In genomic region chr1:177448121-177448561, GRCm38 (mm10) we compare ENCODE assay signal across 10 mouse cellular contexts. TPM values are rescaled to one million over a fixed set of nuclear protein-coding genes. Genes with fewer than 3 reads are reported as not detected.
DNase-seq lines count a peak whose midpoint lies in the region; ATAC-seq and TF ChIP-seq lines count a peak whose summit lies in the region.
"Had no signal": no experiment of that assay in that cellular context is flagged by ENCODE, and none has a peak within 500 bp of the region (broad histone marks: within the 10 kb centered on the region; RNA-seq: fewer than 3 reads in every experiment).

No protein-coding gene starts in this region.

- H3K9ac ChIP-seq in liver, embryonic 15.5 days = no peak overlapping the region
- peak overlapping the region; percentile 60 for H3K9ac ChIP-seq in hindbrain, embryonic 16.5 days (ENCODE audit: low read depth, low read length)
- 0 out of 2 replicates have a peak overlapping the region, but pooled peaks have one; percentile 21 for H3K9ac ChIP-seq in neural tube, embryonic 14.5 days (replicated peaks; ENCODE audit: low read depth, low read length)
- H3K9ac ChIP-seq in lung, postnatal 0 days (replicated peaks; ENCODE audit: low read depth) = no peak overlapping the region

- ATAC-seq in liver, embryonic 15.5 days (ENCODE audit: insufficient read depth) = 0 out of 2 replicates have a peak, but pooled peaks have one; percentile 3
- peak; percentile 7; the same call in 1 of the 2 replicates for ATAC-seq in hindbrain, embryonic 16.5 days
- ATAC-seq in neural tube, embryonic 14.5 days (ENCODE audit: low read depth) = 0 out of 2 replicates have a peak, but pooled peaks have one; percentile 5
- ATAC-seq in lung, postnatal 0 days = no peak
- ATAC-seq: inflammation-experienced regulatory T-cells, adult 6 months had no signal

- no peak for TF ChIP-seq EP300 in lung, postnatal 0 days (IDR thresholded peaks at IDR 0.05)

- peaks cover 24% of the 10 kb centered on the region for H3K4me1 ChIP-seq in liver, embryonic 15.5 days (replicated peaks)
- H3K4me1 ChIP-seq in embryonic facial prominence, embryonic 10.5 days = peaks cover 88% of the 10 kb centered on the region
- peaks cover 22% of the 10 kb centered on the region for H3K4me1 ChIP-seq in hindbrain, embryonic 16.5 days (ENCODE audit: control insufficient read depth, insufficient read depth, low read depth, low read length)
- peaks cover 43% of the 10 kb centered on the region for H3K4me1 ChIP-seq in neural tube, embryonic 14.5 days (ENCODE audit: control insufficient read depth, insufficient read depth, low read length)
- H3K4me1 ChIP-seq in lung, postnatal 0 days (ENCODE audit: insufficient read depth, low read depth, low read length) = peaks cover 14% of the 10 kb centered on the region

- no peak overlapping the region for H3K27ac ChIP-seq in liver, embryonic 15.5 days (replicated peaks)
- H3K27ac ChIP-seq in embryonic facial prominence, embryonic 10.5 days (replicated peaks) = peak overlapping the region; percentile 79
- peak overlapping the region; percentile 77 for H3K27ac ChIP-seq in hindbrain, embryonic 16.5 days (ENCODE audit: low read depth, low read length)
- H3K27ac ChIP-seq in neural tube, embryonic 14.5 days (ENCODE audit: low read depth, low read length) = no peak overlapping the region
- H3K27ac ChIP-seq in lung, postnatal 0 days (ENCODE audit: low read length) = no peak overlapping the region

- H3K27me3 ChIP-seq in liver, embryonic 15.5 days = no peaks in the 10 kb centered on the region
- H3K27me3 ChIP-seq in embryonic facial prominence, embryonic 10.5 days (replicated peaks; ENCODE audit: low read depth, poor library complexity, severe bottlenecking) = no peaks in the 10 kb centered on the region
- no peaks in the 10 kb centered on the region for H3K27me3 ChIP-seq in hindbrain, embryonic 16.5 days (replicated peaks; ENCODE audit: control insufficient read depth, insufficient read depth, low read length)
- H3K27me3 ChIP-seq in neural tube, embryonic 14.5 days (ENCODE audit: control insufficient read depth, insufficient read depth, low read length) = no peaks in the 10 kb centered on the region
- H3K27me3 ChIP-seq in lung, postnatal 0 days (replicated peaks; ENCODE audit: insufficient read depth, low read length) = no peaks in the 10 kb centered on the region

- no peaks in the 10 kb centered on the region for H3K9me3 ChIP-seq in liver, embryonic 15.5 days (replicated peaks)
- no peaks in the 10 kb centered on the region for H3K9me3 ChIP-seq in embryonic facial prominence, embryonic 10.5 days
- H3K9me3 ChIP-seq in hindbrain, embryonic 16.5 days (ENCODE audit: control insufficient read depth, low read length) = no peaks in the 10 kb centered on the region
- no peaks in the 10 kb centered on the region for H3K9me3 ChIP-seq in neural tube, embryonic 14.5 days (ENCODE audit: control insufficient read depth, low read length)
- no peaks in the 10 kb centered on the region for H3K9me3 ChIP-seq in lung, postnatal 0 days (ENCODE audit: low read length)

- DNase-seq in liver = no peak
- no peak for DNase-seq in embryonic facial prominence, embryonic 10.5 days (ENCODE audit: low spot score)
- DNase-seq in lung, postnatal 0 days (ENCODE audit: low spot score) = no peak
- DNase-seq in embryo, embryonic 9.5 days (ENCODE audit: extremely low spot score) = no peak
- no peak for DNase-seq in kidney, adult 9 months

- no peak for TF ChIP-seq CTCF in lung, postnatal 0 days (IDR thresholded peaks at IDR 0.05)

- H3K4me3 ChIP-seq in liver, embryonic 15.5 days (replicated peaks) = no peak overlapping the region
- peak overlapping the region; percentile 89 for H3K4me3 ChIP-seq in embryonic facial prominence, embryonic 10.5 days
- H3K4me3 ChIP-seq in hindbrain, embryonic 16.5 days (ENCODE audit: low read length) = peak overlapping the region; percentile 28
- 0 out of 2 replicates have a peak overlapping the region, but pooled peaks have one; percentile 4 for H3K4me3 ChIP-seq in neural tube, embryonic 14.5 days (ENCODE audit: low read depth, low read length)
- no peak overlapping the region for H3K4me3 ChIP-seq in lung, postnatal 0 days (ENCODE audit: low read depth, low read length)

- peaks cover 22% of the 10 kb centered on the region for H3K36me3 ChIP-seq in liver, embryonic 15.5 days (replicated peaks)
- peaks cover 20% of the 10 kb centered on the region for H3K36me3 ChIP-seq in embryonic facial prominence, embryonic 10.5 days (replicated peaks)
- no peaks in the 10 kb centered on the region for H3K36me3 ChIP-seq in hindbrain, embryonic 16.5 days (ENCODE audit: control insufficient read depth, insufficient read depth, low read length)
- no peaks in the 10 kb centered on the region; the same call in 1 of the 2 replicates for H3K36me3 ChIP-seq in neural tube, embryonic 14.5 days (ENCODE audit: control insufficient read depth, insufficient read depth, low read length)
- H3K36me3 ChIP-seq in lung, postnatal 0 days (ENCODE audit: insufficient read depth, low read length) = peaks cover 10% of the 10 kb centered on the region; the same call in 1 of the 2 replicates

- H3K4me2 ChIP-seq in liver, embryonic 15.5 days = no peak overlapping the region
- peak overlapping the region; percentile 53 for H3K4me2 ChIP-seq in hindbrain, embryonic 16.5 days (ENCODE audit: low read length)
- H3K4me2 ChIP-seq in neural tube, embryonic 14.5 days (ENCODE audit: low read depth, low read length) = peak overlapping the region; percentile 32
- no peak overlapping the region for H3K4me2 ChIP-seq in lung, postnatal 0 days (replicated peaks; ENCODE audit: low read depth, low read length)
- H3K4me2 ChIP-seq: liver, embryonic 11.5 days had no signal

- 90% methylated on average over 25 of the region's 25 CpGs for WGBS in liver, embryonic 15.5 days (ENCODE audit: insufficient replicate concordance)
- 82% methylated on average over 25 of the region's 25 CpGs for WGBS in embryonic facial prominence, embryonic 10.5 days
- 53% methylated on average over 25 of the region's 25 CpGs for WGBS in hindbrain, embryonic 16.5 days
- WGBS in neural tube, embryonic 14.5 days = 40% methylated on average over 25 of the region's 25 CpGs
- 92% methylated on average over 25 of the region's 25 CpGs for WGBS in lung, postnatal 0 days

RNA-seq across cellular contexts. Expression of gene Zbtb18, which starts 6.0 kb away (rescaled TPM):
- 0.59 and 1.1 TPM in 2 replicates for polyA plus RNA-seq in liver, embryonic 15.5 days (2015; fragmentation: Nextera tagmentation; extraction: Ambion mirVana)
- 2.1 and 3.4 TPM in 2 replicates for polyA plus RNA-seq in embryonic facial prominence, embryonic 10.5 days (2016; fragmentation: Nextera tagmentation; extraction: Ambion mirVana)
- 10.5 and 15.4 TPM in 2 replicates for polyA plus RNA-seq in hindbrain, embryonic 16.5 days (2015; fragmentation: Nextera tagmentation; extraction: Ambion mirVana)
- 3.0 and 6.7 TPM in 2 replicates for polyA plus RNA-seq in neural tube, embryonic 14.5 days (2014; fragmentation: Nextera tagmentation; extraction: Ambion mirVana)
- 2.0 and 3.0 TPM in 2 replicates for polyA plus RNA-seq in lung, postnatal 0 days (2015; fragmentation: Nextera tagmentation; extraction: Ambion mirVana)

Comparison
In these comparisons a context has a peak if more than half of its experiments do, and no peak if none do; other contexts are left out.
1. H3K27ac ChIP-seq: peak in embryonic facial prominence, embryonic 10.5 days (single experiment) and hindbrain, embryonic 16.5 days (single experiment); none in liver, embryonic 15.5 days (single experiment), neural tube, embryonic 14.5 days (single experiment) and lung, postnatal 0 days (single experiment).
2. H3K4me2 ChIP-seq: peak in hindbrain, embryonic 16.5 days (single experiment) and neural tube, embryonic 14.5 days (single experiment); none in liver, embryonic 15.5 days (single experiment) and lung, postnatal 0 days (single experiment).
3. H3K4me3 ChIP-seq: peak in embryonic facial prominence, embryonic 10.5 days (single experiment), hindbrain, embryonic 16.5 days (single experiment) and neural tube, embryonic 14.5 days (single experiment); none in liver, embryonic 15.5 days (single experiment) and lung, postnatal 0 days (single experiment).
4. H3K9ac ChIP-seq: peak in hindbrain, embryonic 16.5 days (single experiment) and neural tube, embryonic 14.5 days (single experiment); none in liver, embryonic 15.5 days (single experiment) and lung, postnatal 0 days (single experiment).